Mouse (Mus musculus) right cerebral cortex, adult 18-20 months (tissue): ENCODE results near the gene Gm3854.
"Not testable (repeated sequence)": the region's sequence is repeated elsewhere in the genome, so short reads cannot be mapped to it uniquely, and the experiment has no call there.

ENCODE experiments used
- DNase-seq: peaks from one replicate; pipeline ENCODE4 v3.0.0; 2022; ENCODE audit warnings: mixed read lengths

Gene Gm3854

DNA sequence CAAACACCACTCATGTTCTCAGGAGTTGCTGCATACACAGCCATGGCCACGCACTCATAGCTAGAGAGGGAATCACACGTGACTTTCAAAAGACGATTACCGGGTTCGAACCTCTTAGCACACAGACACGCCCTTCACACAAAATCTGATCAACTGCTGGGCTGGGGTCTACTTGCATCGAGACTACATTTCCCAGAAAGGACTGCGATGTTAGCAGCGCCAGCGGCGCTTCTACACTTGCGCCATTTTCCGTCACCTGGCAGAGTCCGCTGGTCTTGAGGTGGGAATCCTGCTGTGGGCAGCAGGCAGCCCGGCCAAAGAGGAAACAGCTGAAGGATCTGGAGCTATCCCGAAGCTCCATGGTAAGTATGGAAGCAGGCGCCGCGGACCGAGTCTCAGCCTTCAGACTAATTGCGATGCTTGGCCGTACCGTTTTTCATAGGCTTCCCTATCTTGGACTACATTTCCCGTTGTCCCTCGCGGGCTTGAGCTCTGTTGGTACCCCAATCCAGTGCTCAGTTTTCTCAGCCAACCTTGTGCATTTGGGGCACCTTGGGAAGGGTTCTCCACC lies at the start of gene Gm3854:
TSS of gene Gm3854 (plus strand) at position 259 of the 571 bp plus-strand sequence.
- peak; percentile 86 for DNase-seq

- DNase-seq, result not testable (repeated sequence)
Measured at GRCm38 (mm10) chr7:6300796-6301195, 42.8 kb upstream of the Gm3854 start.

DNA sequence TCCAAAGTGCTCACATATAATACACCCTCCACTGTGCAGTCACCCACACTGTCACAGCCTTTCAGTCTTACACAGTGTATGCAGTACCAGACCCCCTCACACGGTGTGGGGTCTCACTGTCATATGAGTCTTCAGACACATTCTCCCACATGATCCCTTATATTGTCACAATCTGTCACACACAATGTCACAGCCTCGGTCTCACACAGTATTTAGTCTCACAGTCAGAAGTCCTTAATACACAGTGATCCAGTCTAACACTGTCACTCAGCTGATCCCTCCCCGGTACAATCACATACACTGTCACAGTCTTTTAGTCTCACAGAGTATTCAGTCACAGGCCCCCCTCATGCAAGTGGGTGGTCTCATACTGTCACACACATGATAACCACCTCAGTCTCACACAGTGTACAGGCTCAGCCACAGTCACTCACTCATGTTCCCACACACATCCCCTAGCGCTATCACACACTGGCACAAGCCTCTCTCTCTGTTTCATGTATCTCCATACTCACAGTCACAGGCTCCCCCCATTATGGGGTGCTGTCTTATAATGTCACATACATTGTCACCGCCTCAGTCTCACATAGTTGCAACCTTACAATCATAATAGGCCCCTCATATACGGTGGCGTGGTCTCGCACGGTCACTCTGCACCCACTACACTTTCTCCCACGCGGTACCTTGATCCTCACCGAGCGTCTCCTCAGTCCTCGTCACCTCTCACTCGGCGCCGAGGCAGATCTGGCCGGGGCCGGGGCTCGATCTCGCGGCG lies 12.9 kb upstream of the Gm3854 start:
- no peak for DNase-seq

GRCm38 (mm10) chr7:6331233-6331956 lies 12.2 kb upstream of the Gm3854 start, which contains the start of gene Zfp583:
Zfp583 (minus strand) TSS chr7:6331285.
- DNase-seq, result peak; percentile 91

GRCm38 (mm10) chr7:6339865-6340264 lies 3.7 kb upstream of the Gm3854 start:
- no peak for DNase-seq

DNA sequence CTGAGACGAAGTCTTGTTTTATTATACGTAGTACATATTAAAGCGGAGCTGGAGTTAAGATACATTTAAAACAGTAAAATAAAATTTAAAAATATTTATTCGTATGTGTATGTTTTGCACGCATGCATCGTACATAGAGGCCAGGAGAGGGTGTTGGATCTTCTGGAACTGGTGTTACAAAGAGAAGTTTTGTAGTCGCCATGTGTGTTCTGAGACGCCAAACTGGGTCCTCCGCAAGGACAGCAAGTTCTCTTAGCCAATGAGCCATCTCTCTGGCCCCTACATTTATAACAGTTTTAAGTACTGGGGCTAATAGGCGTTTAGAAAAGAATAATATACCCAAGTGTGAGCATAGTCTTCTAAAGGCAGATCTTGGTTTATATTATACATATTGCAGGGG lies 565 bp downstream of the Gm3854 start:
- no peak for DNase-seq

GRCm38 (mm10) chr7:6358121-6358520 lies 14.6 kb downstream of the Gm3854 start:
- no peak for DNase-seq

- DNase-seq, result no peak
Measured at GRCm38 (mm10) chr7:6358937-6359590, 15.5 kb downstream of the Gm3854 start.

- no peak for DNase-seq
Measured at GRCm38 (mm10) chr7:6360477-6361060, 17.0 kb downstream of the Gm3854 start.

DNA sequence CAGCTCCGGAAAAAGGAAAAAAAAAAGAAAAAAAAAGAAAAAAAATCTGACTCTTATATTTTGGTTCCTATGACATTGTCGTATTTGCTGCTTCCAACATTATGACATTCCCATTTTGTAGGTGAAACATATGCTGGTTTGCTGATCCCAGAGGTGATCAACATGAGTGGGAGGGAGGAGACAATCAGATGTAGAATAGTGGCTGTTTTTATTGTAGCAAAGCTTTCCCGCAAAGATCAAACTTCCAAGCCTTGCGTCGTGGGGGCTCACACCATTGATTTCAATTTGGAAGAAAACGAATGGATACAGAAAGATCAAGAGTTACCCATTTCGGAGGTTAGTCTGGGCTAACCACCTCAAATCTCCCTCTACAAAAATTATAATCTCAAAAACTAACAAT lies 18.2 kb downstream of the Gm3854 start:
- DNase-seq, result no peak

- DNase-seq, result peak; percentile 99
Measured at GRCm38 (mm10) chr7:6362268-6363046, 18.9 kb downstream of the Gm3854 start.

GRCm38 (mm10) chr7:6363047-6363488 lies 19.5 kb downstream of the Gm3854 start, which contains the start of gene Zfp78:
Zfp78 (plus strand) TSS chr7:6363280.
- DNase-seq, result peak; percentile 89

DNA sequence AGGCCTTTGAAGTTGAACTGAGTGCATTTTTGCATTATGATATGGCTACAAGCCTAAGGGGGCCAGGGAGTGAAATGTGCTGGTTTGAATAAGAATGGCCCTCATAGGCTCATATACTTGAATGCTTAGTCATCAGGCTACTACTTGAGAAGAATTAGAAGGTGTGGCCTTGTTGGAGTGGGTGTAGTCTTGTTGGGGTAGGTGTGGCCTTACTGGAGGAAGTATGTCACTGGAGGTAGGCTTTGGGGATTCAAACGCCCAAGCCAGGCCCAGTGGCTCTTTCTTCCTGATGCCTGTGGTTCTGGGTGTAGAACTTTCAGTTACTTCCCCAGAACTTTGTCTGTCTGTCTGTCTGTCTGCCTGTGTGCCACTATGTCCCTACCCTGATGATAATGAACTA lies 21.2 kb downstream of the Gm3854 start:
- DNase-seq, result no peak

- DNase-seq, result no peak
Measured at GRCm38 (mm10) chr7:6367185-6367584, 23.6 kb downstream of the Gm3854 start.

DNA sequence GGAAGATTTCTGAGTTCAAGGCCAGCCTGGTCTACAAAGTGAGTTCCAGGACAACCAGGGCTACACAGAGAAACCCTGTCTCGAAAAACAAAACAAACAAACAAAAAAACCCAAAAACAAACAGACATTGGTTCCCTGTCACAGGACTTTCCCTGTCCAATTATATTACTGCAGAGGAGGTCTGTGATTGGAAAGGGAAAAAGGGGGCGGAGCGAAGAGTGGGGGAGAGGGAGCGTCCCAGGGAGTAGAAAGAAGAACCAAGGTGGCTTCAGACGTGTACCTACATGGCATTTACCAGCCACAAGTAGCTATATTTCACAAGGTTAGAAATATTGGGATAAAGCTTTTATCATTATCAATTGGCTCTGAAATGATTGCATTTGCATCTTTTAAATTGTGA lies 24.6 kb downstream of the Gm3854 start:
- DNase-seq, result not testable (repeated sequence)

DNA sequence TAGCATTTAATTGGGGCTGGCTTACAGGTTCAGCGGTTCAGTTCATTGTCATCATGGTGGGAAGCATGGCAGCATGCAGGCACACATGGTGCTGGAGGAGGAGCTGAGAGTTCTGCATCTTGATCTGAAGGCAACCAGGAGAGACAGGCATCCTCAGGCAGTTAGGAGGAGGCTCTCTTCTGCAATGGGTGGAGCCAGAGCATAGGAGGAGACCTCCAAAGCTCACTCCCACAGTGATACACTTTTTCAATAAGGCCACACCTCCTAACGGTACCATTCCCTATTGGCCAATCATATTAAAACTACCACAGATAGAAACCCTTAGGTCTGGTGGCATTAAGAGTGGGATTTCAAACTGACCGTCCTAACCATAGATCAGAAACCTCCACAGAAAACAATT lies 25.9 kb downstream of the Gm3854 start:
- DNase-seq, result no peak

GRCm38 (mm10) chr7:6372993-6373392 lies 29.4 kb downstream of the Gm3854 start:
- DNase-seq, result no peak

GRCm38 (mm10) chr7:6378441-6378840 lies 34.9 kb downstream of the Gm3854 start:
- DNase-seq, result peak; percentile 78

DNA sequence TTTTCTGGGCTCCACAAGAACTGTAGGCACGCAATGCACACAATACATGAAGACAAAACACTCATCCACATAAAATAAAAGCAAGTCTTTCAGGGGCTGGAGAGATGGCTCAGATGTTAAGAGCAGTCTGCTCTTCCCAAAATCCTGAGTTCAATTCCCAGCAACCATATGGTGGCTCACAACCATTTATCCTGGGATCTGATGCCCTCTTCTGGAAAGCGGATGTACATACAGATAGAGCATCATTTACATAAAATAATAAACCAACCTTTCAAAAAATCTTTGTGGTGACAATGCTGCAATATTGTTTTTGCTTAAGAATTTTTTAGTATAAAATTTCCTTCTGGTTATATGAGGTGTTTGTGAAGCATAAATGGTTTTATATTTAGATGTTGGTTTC lies 37.9 kb downstream of the Gm3854 start:
- no peak for DNase-seq

- peak; percentile 91 for DNase-seq
Measured at GRCm38 (mm10) chr7:6383044-6383455, 39.5 kb downstream of the Gm3854 start, which contains the start of gene Zfp28. Zfp28 (plus strand) TSS chr7:6383295.

DNA sequence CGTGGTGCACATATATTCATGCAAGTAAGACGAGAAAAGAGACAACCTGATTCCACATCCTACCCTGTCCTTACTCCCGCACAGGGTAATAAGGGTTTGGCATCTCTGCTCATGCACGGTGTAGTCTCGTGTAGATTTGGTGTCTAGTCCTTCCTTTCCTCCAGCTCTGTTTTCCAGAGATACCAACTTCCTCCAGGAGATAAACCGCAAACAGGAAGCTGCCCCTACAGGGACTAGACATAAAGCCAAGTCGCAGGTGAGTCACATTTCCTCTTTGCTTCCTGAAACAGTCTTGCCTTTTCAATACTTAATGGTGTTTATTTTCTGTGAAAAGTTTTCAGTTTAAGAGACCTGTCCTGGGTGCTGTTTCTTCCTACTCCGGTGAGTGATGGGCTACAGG lies 40.5 kb downstream of the Gm3854 start:
- no peak for DNase-seq

DNA sequence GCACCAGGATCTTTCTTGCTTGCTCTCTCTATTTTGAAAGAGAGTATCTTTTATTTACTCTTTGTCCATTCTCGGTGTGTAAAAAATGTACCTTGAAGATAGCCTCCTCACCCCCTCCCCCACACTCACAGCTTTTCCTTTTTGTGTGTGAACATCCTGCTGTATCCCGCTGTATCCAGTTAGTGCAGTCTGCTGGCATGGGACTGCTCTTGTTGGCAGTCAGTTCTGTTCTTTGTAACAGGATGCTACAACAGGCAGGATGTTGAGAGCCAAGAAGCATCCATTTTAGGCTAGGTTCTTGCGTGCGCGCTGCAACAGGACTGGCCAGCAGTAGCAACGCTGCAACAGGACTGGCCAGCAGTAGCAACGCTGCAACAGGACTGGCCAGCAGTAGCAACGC lies 43.4 kb downstream of the Gm3854 start:
- DNase-seq, result peak; percentile 12
